Mouse (Mus musculus) MEL (cell line): ENCODE measurements around the gene Cxcl10. TPM values are rescaled to one million over a fixed set of nuclear protein-coding genes. Genes with fewer than 3 reads are reported as not detected.

ENCODE experiments used
- DNase-seq: peaks from one replicate; pipeline ENCODE4 v3.0.0; 2011; ENCODE audit warnings: low read depth, low spot score
- H3K27ac ChIP-seq: 2 replicates; pipeline ENCODE4 v1.5.1; 2012; ENCODE audit warnings: low read depth, mild to moderate bottlenecking, control low read depth, low read length, moderate library complexity; ENCODE audit not compliant: control insufficient read depth
- H3K27me3 ChIP-seq, 2 experiments: fragments of 150-350 bp in 1 of 2; sonication (generic) in 1 of 2; 2 replicates each; pipeline ENCODE4 v1.6.1; 2012; ENCODE audit warnings: low read length in 2 of 2, mild to moderate bottlenecking in 2 of 2, improper control_type of control experiment in 1 of 2, moderate library complexity in 1 of 2; ENCODE audit not compliant: insufficient read depth in 2 of 2, control insufficient read depth in 1 of 2
- H3K36me3 ChIP-seq, 2 experiments: 2 replicates each; pipeline ENCODE4 v1.6.1; 2012 to 2014; ENCODE audit warnings: low read length in 2 of 2, improper control_type of control experiment in 1 of 2, inconsistent platforms in 1 of 2, mild to moderate bottlenecking in 1 of 2; ENCODE audit not compliant: insufficient read depth in 2 of 2, control insufficient read depth in 1 of 2
- H3K4me1 ChIP-seq, 2 experiments: fragments of 150-350 bp in 1 of 2; sonication (generic) in 1 of 2; 2 replicates each; pipeline ENCODE4 v1.6.1; 2012; ENCODE audit warnings: low read length in 2 of 2, improper control_type of control experiment in 1 of 2, mild to moderate bottlenecking in 1 of 2; ENCODE audit not compliant: insufficient read depth in 2 of 2, control insufficient read depth in 1 of 2
- H3K4me3 ChIP-seq, 2 experiments: fragments of 150-350 bp in 1 of 2; sonication (generic) in 1 of 2; 2 replicates each; pipeline ENCODE4 v1.5.1; 2012; ENCODE audit warnings: low read depth in 2 of 2, low read length in 2 of 2, mild to moderate bottlenecking in 2 of 2, moderate library complexity in 2 of 2, control low read depth in 1 of 2, improper control_type of control experiment in 1 of 2; ENCODE audit not compliant: control insufficient read depth in 1 of 2, insufficient read depth in 1 of 2
- H3K79me2 ChIP-seq: 2 replicates; pipeline ENCODE4 v1.6.1; 2012; ENCODE audit warnings: mild to moderate bottlenecking, low read length, moderate library complexity; ENCODE audit not compliant: control insufficient read depth, poor library complexity, insufficient read depth
- H3K9ac ChIP-seq: 2 replicates; pipeline ENCODE4 v1.6.1; 2012; ENCODE audit warnings: low read depth, mild to moderate bottlenecking, control low read depth, low read length, moderate library complexity; ENCODE audit not compliant: control insufficient read depth, poor library complexity, severe bottlenecking
- H3K9me3 ChIP-seq: fragments of 150-350 bp; sonication (generic); replicated peaks from 2 replicates; pipeline ENCODE4 v1.6.1; 2012; ENCODE audit warnings: mild to moderate bottlenecking, low read length, improper control_type of control experiment, moderate library complexity; ENCODE audit not compliant: insufficient read depth
- E2F4 ChIP-seq: IDR thresholded peaks from 2 replicates; pipeline ENCODE4 v1.6.1; 2011; ENCODE audit warnings: low read depth, low read length, improper control_type of control experiment, borderline replicate concordance
- ELF1 ChIP-seq: IDR thresholded peaks from 2 replicates; pipeline ENCODE4 v1.6.1; 2014; ENCODE audit warnings: low read depth, mild to moderate bottlenecking, inconsistent platforms, low read length, improper control_type of control experiment, moderate library complexity
- EP300 ChIP-seq, 2 experiments: IDR thresholded peaks; 2 replicates each; pipeline ENCODE4 v1.6.1; 2011; ENCODE audit warnings: improper control_type of control experiment in 2 of 2, low read length in 2 of 2, low read depth in 1 of 2, mild to moderate bottlenecking in 1 of 2
- ETS1 ChIP-seq: IDR thresholded peaks from 2 replicates; pipeline ENCODE4 v1.6.1; 2012; ENCODE audit warnings: low read depth, mild to moderate bottlenecking, inconsistent platforms, low read length, improper control_type of control experiment, moderate library complexity
- GABPA ChIP-seq: IDR thresholded peaks from 2 replicates; pipeline ENCODE4 v1.6.1; 2012; ENCODE audit warnings: low read depth, mild to moderate bottlenecking, inconsistent platforms, low read length, improper control_type of control experiment, moderate library complexity
- MXI1 ChIP-seq: IDR thresholded peaks from 2 replicates; pipeline ENCODE4 v1.6.1; 2011; ENCODE audit warnings: mild to moderate bottlenecking, low read depth, low read length, improper control_type of control experiment
- MYC ChIP-seq: IDR thresholded peaks from 2 replicates; pipeline ENCODE4 v1.6.1; 2011; ENCODE audit warnings: low read depth, mild to moderate bottlenecking, low read length, improper control_type of control experiment, moderate library complexity
- RCOR1 ChIP-seq: IDR thresholded peaks from 2 replicates; pipeline ENCODE4 v1.6.1; 2012; ENCODE audit warnings: low read depth, mild to moderate bottlenecking, inconsistent platforms, low read length, improper control_type of control experiment
- SMC3 ChIP-seq: IDR thresholded peaks from 2 replicates; pipeline ENCODE4 v1.6.1; 2011; ENCODE audit warnings: low read depth, low read length, improper control_type of control experiment
- TCF12 ChIP-seq: IDR thresholded peaks from 2 replicates; pipeline ENCODE4 v1.6.1; 2014; ENCODE audit warnings: low read depth, mild to moderate bottlenecking, inconsistent platforms, low read length, improper control_type of control experiment, moderate library complexity
- ZC3H11A ChIP-seq: IDR thresholded peaks from 2 replicates; pipeline ENCODE4 v1.6.1; 2012; ENCODE audit warnings: low read depth, mild to moderate bottlenecking, inconsistent platforms, low read length, improper control_type of control experiment
- ZKSCAN1 ChIP-seq: IDR thresholded peaks from 2 replicates; pipeline ENCODE4 v1.6.1; 2012; ENCODE audit warnings: low read depth, mild to moderate bottlenecking, inconsistent platforms, low read length, improper control_type of control experiment, moderate library complexity
- polyA plus RNA-seq, 2 experiments: library from polyadenylated mRNA; stranded (reverse) in 1 of 2; unstranded in 1 of 2; fragments of >175 nt in 1 of 2; fragments of >200 nt in 1 of 2; gene quantifications; 2 replicates each; pipeline versions ENCODE4 v1.2.1 to v1.2.4; 2012; ENCODE audit warnings: low replicate concordance in 2 of 2, low read depth in 1 of 2; ENCODE audit not compliant: insufficient read length in 2 of 2, insufficient read depth in 1 of 2, missing spikeins in 1 of 2
- total RNA-seq: library from RNA; depleted of rRNA; stranded (reverse); fragments of 300-350 nt; gene quantifications from 2 replicates; pipeline ENCODE4 v1.2.3, GENCODE M21; 2012; rRNA removed

Cxcl10 gene
- total and polyA plus RNA-seq, 3 experiments, result 0.11 TPM; not detected in 2

DNA sequence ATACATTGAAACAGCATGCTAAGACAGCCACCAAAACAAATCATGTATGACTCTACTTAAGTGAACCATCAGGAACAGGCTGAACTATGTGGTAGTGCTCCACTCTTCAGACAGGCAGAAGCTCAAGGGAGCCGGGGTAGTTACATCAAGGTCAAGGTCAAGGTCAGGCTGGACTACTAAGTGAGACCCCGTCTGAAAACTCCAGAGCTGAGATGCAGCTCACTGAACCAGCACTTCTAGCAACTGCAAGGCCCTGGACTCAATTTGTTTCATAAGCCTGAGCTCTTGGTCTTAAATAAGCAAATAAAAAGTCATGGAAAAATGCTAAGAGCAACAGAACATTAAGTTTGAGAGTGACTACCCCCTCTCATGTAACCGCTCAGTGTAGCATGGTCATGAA is 44.4 kb downstream of the Cxcl10 start:
- no peak for TF ChIP-seq TCF12
- no peak for TF ChIP-seq MYC
- no peak for TF ChIP-seq ELF1
- no peak for TF ChIP-seq MXI1
- TF ChIP-seq ZC3H11A, result no peak
- no peak for TF ChIP-seq SMC3
- no peak for TF ChIP-seq ETS1
- TF ChIP-seq ZKSCAN1, result no peak
- TF ChIP-seq RCOR1, result no peak
- TF ChIP-seq EP300 (IDR thresholded peaks at IDR 0.05; ENCODE audit: low read depth in 1 of 2, low read length in 2 of 2), result no peak
- peaks cover 8 to 16% of the 10 kb centered on the region in 2 experiments for H3K36me3 ChIP-seq
- H3K27me3 ChIP-seq, result no peaks in the 10 kb centered on the region
- no peak overlapping the region for H3K9ac ChIP-seq
- no peak for DNase-seq
- peaks cover 28% of the 10 kb centered on the region for H3K79me2 ChIP-seq
- no peak overlapping the region for H3K4me3 ChIP-seq
- H3K4me1 ChIP-seq, result peaks cover 0 to 7% of the 10 kb centered on the region in 2 experiments; a peak in 2 of 4 replicates
- H3K9me3 ChIP-seq, result no peaks in the 10 kb centered on the region
- no peak overlapping the region for H3K27ac ChIP-seq

GRCm38 (mm10) chr5:92302149-92302840 is 46.4 kb downstream of the Cxcl10 start:
- H3K27ac ChIP-seq, result no peak overlapping the region
- no peaks in the 10 kb centered on the region for H3K4me1 ChIP-seq
- no peaks in the 10 kb centered on the region for H3K27me3 ChIP-seq
- no peak for DNase-seq
- H3K9me3 ChIP-seq, result no peaks in the 10 kb centered on the region
- peaks cover 0 to 21% of the 10 kb centered on the region in 2 experiments; a peak in 2 of 4 replicates for H3K36me3 ChIP-seq
- H3K79me2 ChIP-seq, result peaks cover 8% of the 10 kb centered on the region
- H3K9ac ChIP-seq, result no peak overlapping the region
- TF ChIP-seq RCOR1 (no peak), ELF1 (no peak), GABPA (no peak), E2F4 (no peak)
- no peak overlapping the region for H3K4me3 ChIP-seq

Other genes starting within 250 kb of the Cxcl10 start
- gene Uso1, start 211.0 kb downstream of the Cxcl10 start, total RNA-seq, result 22.1 and 26.0 TPM in 2 replicates
- gene Uso1, start 211.0 kb downstream of the Cxcl10 start, polyA plus RNA-seq, result 10 to 100 TPM; 62.0 to 69.1 TPM
- not detected in 2 replicates for gene U90926, start 133.5 kb downstream of the Cxcl10 start, total RNA-seq
- not detected for gene U90926, start 133.5 kb downstream of the Cxcl10 start, polyA plus RNA-seq
- 0.04 TPM in 1 of 2 replicates, not detected in the other for gene Ppef2, start 92.6 kb downstream of the Cxcl10 start, total RNA-seq
- gene Ppef2, start 92.6 kb downstream of the Cxcl10 start, polyA plus RNA-seq, result under 1 TPM in 1 of 2 experiments, not detected in 1; 0.08 TPM
- gene Naaa, start 70.7 kb downstream of the Cxcl10 start, total RNA-seq, result 2.2 TPM in 2 replicates
- gene Naaa, start 70.7 kb downstream of the Cxcl10 start, polyA plus RNA-seq, result 1 to 10 TPM in 1 of 2 experiments, not detected in 1; 6.7 TPM
- 70.9 and 72.4 TPM in 2 replicates for gene Sdad1, start 38.4 kb downstream of the Cxcl10 start, total RNA-seq
- 10 to 100 TPM in 1 of 2 experiments, not detected in 1; 73.0 TPM for gene Sdad1, start 38.4 kb downstream of the Cxcl10 start, polyA plus RNA-seq
- not detected in 2 replicates for gene Cxcl9, start 20.8 kb downstream of the Cxcl10 start, total RNA-seq
- gene Cxcl9, start 20.8 kb downstream of the Cxcl10 start, polyA plus RNA-seq, result not detected
- gene Art3, start 17.1 kb downstream of the Cxcl10 start, total RNA-seq, result not detected in 2 replicates
- not detected for gene Art3, start 17.1 kb downstream of the Cxcl10 start, polyA plus RNA-seq
- gene Nup54, start 86.3 kb upstream of the Cxcl10 start, total RNA-seq, result 60.4 and 67.5 TPM in 2 replicates
- gene Nup54, start 86.3 kb upstream of the Cxcl10 start, polyA plus RNA-seq, result 100 to 1,000 TPM in 1 of 2 experiments, not detected in 1; 106 TPM
- 14.7 and 16.5 TPM in 2 replicates for gene Scarb2, start 157.9 kb upstream of the Cxcl10 start, total RNA-seq
- 10 to 100 TPM in 1 of 2 experiments, not detected in 1; 13.6 TPM for gene Scarb2, start 157.9 kb upstream of the Cxcl10 start, polyA plus RNA-seq
- not detected in 2 replicates for gene Fam47e, start 206.2 kb upstream of the Cxcl10 start, total RNA-seq
- not detected for gene Fam47e, start 206.2 kb upstream of the Cxcl10 start, polyA plus RNA-seq